Mouse (Mus musculus) embryo, embryonic 10.5 days (tissue): Measurements from ENCODE around the gene Rnf222.

ENCODE experiments used
- DNase-seq: peaks from one replicate; pipeline ENCODE4 v3.0.0-alpha.2; 2015; ENCODE audit warnings: low spot score

Rnf222 gene

DNA sequence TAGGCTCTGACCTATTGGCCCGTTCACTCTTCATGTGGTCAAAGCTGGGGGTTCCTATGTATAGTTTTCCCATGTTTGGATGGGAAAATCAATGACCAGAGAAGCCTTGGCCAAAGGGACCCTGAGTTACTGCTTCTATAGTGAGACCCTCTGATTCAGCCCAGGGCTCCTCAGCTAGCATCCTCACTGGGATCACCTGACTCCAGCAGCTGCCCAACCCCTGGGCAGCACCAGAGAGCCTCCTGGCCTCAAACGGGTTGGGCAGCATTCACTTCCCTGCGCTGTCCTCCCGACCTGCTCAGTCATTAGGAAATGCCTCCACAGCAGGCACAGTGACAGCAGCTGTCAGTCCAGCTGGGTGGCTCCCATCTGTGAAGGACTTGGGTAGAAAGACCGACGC is at the start of gene Rnf222:
TSS of gene Rnf222 (plus strand) at position 301 of the 400 bp plus-strand sequence.
- DNase-seq: no peak

DNA sequence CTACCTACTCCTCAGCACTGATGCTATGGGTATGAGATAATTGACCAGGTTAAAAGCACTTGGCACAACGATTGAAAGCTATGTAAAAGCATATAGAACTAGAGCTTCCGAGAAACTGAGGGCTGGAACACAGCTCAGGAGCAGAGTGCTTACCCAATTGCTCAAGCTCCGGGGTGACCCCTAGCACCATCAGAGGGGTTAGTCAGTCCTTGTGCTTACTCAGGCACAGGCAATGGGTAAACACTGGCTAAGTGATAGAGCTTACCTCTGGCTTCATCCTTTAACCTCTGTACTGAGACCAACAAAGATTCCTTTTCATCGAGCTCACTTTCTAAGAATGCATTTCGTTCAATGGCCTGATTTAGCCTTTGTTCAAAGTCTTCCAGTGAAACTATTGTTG is 48.7 kb upstream of the Rnf222 start:
- DNase-seq: no peak

DNA sequence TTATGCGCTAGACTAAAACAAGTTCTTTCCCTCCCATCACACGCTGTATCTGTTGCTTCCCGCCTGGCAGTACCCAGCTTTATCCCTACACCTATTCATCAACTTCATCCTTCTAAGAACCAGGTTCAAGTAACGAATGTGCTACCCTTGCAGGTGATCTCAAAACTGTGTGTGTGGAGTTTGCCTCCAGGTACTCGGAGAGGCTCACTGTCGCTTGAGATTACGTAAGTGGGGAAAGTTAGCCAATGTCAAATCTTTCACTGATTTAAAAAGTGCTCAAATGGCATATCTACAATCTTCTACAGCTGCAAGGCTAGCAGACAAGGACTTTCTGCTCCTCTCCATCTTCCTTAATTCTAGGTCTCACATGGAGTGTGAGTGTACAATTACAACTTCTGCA is 37.5 kb upstream of the Rnf222 start:
- no peak for DNase-seq

DNA sequence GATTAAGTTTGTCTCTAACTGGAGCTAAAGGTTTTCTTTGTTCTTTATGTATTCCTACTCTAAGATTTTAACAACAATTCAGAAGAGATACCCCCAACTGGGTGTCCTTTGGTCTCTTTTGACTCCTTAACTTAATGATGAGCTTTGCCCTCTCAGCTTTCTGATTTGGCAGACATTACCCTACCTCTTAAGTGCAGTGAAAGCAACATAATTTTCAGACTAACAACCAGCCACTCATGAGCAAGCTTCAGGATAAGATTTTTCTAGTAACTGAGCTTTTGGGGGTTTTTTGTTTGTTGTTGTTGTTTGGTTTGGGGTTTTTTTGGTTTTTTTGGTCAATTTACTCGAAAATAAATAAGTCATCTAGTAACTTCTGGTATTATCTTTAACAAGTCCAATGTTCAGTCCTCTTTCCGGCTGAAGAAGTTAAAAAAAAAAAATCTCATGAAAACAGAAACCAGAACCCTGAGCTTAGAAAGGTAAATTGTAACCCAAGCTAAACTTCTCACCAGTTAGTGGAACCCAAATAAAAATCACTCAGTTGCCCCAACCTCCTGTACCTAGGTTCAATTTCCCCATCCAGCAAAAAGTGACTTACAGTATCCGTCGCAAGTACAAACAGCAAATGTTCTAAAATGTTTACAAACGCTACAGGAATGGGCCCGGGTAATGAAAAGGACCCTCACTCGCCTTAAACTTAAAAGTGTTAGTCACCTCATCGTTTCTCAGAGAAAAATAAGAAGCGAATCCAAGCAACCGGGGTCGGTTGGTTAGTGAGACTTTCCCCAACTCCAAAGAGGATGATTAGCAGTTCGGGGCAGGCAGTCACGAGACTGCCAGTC is 36.5 kb upstream of the Rnf222 start:
- no peak for DNase-seq

DNA sequence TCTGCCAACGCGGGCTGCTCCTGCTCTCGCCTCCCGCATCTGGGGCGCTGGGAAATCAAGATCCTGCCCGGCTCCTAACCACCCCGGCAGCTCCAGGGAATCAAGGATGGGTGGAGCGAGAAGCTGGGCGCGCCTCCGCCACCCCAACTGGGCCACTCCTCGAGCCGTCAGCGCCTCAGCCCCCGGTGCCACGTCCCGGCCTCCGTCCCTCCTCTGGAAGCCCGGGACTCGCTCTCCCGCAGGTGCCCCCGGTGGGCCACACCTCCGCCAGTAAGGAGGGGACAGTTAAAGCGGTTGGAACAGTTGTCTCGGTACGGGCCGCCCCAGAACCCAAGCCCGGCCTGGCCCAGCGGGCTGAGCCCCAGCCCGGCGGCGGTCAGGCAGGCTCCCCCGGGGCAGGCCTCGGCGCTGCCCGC is 35.9 kb upstream of the Rnf222 start:
- DNase-seq: peak; percentile 50

DNA sequence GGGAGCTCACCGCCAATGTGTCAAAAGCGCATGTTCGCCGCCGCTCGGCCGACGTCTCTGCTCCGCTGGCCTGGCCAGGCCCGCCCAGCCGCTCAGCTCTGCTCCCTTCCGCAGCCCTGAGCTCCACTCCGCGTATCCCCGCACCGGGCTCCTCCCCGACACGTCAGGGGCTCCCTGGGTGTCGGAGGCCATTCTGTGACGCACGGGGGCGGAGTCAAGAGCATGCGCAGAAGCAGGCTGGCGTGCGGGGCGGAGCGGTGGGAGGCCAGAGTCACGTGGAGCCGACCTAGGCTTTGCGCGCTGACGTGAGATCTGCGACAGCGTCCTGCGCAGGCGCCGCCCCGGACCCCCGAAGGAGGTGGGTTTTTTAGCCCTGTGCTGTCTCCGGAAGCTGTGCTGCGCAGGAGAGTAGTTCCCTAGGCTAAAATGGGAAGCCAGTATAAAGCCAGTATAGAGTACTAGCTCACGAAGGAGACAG is 35.4 kb upstream of the Rnf222 start:
- peak; percentile 100 for DNase-seq

DNA sequence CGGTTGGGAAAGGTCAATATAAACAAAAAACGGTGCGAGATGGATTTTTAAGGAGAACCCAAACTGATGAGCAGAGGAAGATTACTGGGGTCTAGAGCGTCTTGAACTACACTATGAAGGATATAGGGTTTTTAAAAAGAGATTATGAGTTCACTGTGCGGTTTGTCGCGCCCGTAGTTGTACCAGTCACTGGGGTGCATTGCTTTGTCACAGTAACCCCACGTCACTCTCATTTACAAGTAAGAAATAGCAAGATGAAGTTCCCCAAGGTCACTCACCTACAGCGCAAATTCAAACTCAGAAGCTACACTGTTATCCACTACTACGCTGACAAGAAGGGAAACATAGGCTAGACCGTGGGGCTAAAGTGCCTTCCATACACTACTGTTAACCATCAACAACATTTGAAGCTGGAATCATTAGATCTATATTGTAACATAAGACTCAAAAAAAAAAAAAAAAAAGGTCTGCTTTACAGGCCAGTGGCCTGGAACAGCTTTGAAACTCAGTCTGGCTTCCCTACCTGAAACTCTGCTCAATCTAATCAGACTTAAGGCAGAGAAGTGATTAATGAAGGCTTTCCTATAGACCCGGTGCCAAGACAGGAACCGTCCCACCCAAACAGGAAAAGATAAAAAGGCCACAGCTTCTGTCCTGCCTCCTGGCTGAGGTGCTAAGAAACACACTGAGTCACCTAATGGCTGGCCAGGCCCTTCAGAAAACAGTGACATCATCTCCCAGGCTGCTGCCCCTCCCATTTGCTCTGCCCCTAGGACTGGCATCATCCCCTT is 34.5 kb upstream of the Rnf222 start:
- no peak for DNase-seq

DNA sequence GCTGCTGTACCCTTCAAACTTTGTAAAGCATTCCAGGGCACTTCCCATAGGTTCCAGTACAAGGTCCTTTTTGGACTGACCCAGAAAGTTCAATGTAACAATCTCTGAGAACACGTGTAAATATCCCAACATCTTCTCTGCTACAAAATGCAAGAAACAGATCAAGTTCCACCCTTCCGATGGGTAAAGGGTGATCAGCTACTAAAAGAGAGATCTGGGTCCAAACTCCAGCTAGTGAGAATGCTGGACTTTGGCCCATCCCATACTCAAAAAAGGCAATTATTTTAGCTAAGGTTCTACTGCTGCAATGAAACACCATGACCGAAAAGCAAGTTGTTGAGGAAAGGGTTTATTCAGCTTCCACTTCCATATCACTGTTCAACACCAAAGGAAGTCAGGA is 33.7 kb upstream of the Rnf222 start:
- DNase-seq: no peak

DNA sequence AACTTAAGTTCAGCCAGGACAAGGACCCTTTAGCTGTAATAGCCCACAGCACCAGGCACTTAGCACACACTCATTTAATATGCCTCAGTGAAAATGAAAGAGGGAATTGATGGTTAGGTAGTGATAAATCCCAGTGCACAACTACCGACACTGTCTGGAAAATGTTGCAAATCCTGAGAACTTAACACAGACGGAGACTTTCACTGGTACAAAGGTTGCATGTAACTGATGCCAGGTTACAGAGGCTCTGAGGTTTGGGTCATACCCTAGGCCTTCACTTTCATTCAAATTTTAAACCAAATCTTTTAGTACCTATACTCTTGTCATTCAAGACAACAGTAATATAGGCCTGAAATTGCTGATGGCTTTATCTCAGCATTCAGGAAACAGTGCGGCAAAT is 31.0 kb upstream of the Rnf222 start:
- no peak for DNase-seq

DNA sequence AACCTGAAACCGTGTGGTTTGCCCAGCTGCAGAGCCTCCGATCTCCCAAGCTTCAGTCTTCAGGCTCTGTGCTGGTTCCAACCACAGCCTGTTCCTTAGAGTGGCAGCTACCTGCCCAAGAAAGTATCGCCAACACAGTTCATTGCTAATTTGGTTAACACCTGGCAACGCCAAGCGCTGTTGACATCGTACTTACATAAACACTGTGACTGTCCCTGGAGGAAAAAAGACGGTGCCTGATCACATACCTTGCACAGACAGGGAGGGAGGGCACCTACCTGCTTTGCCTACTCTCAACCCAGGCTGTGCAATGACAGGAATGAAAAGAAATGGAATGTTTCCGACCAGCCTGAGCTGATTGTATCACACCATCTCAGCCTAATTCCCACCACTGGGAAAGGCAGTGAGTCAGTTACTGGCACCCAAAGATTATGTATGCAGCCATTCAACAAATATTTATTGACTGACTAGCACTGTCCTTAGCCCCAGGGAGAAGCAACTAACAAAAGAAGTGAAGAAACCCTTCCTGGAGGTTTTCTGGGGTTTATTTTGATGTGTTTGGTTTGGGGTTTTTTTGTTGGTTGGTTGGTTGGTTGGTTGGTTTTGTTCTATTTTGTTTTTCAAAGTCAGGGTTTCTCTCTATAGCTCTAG is 28.3 kb upstream of the Rnf222 start:
- no peak for DNase-seq

DNA sequence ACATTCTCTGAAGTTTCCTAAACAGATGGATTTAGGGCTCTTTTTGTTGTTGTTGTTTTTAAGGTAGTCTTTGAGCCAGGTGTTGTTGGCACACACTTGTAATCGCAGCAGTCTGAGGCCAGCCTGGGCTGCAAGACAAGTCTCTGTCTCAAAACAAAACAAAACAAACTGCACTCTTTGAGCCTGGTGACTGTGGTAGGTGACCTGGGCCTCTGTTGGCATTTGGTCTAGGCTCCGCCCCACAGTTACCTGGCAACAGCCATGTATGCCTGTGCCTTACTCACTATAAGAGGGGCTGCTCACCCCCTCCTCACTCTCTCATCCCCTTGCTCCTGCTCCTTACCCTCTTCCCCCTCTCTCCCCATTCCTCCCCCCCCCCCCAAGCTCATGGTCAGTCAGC is 26.1 kb upstream of the Rnf222 start:
- DNase-seq: no peak

DNA sequence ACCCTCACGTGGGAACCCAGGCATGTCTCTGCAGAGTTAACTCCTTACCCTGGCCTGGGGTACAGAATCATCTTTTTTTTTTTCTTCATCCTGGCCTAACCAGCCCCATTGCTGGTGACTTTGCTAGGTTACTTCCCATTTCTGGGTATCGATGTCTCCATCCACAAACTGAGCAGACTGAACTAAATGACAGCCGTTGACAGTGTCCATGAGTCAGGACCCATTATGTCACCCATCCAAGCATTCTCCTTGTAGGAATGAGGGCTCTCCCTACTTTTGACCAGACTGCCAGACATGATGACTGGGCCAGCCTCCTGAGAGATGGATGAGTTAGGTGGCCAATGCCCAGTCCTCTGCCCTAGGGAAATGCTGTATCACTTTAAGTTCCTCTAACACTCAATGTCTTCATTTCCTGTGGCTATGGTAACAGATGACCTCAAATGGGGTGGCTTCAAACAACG is 24.7 kb upstream of the Rnf222 start:
- no peak for DNase-seq

DNA sequence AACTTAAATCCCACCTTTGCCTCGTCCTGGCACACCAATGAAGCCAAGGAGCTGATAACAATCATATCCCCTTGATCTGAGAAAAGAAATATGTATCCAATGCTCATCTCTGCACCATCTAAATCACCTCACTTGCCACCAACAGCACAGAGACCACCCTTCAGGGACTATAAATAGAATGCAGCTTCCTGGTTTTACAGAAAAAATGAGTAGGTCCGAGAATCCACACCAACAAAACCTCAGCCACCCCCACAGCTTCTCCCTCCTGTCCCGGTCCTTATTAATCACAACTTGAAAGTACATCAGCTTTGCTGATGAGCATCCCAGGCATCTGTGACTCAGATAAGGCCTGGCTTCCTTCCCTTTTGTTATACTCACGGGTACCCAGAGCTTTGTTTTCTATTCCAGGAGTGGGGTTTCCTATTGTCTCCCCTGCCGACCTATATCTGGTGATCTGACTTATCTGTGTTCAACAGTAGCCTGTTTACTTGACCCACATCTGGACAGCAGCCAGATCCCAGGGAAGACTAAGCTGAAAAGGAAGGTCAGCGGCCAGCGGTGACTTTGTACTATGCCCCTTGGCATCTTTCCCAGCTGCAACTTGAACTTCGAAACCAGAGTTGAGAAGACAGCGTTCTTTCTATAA is 23.7 kb upstream of the Rnf222 start:
- peak; percentile 7 for DNase-seq

DNA sequence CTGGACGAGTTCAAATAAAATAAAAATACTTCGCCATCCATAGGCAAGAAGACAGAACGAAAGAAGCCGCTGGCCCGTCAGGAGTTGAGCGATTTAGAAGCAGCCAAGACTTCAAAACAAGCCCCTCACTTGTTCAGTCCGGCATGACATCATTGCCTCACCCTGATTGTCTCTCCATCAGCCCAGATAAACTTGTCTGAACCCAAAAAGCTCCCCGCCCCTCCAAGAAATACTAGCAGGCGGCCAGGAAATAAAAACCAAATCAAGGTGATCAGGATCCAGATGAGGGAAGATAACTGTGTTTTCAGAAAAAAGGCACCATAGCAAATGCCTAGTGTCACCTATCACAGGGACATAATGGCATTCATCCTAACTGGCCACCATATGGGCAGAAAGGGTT is 17.1 kb upstream of the Rnf222 start:
- DNase-seq: no peak

DNA sequence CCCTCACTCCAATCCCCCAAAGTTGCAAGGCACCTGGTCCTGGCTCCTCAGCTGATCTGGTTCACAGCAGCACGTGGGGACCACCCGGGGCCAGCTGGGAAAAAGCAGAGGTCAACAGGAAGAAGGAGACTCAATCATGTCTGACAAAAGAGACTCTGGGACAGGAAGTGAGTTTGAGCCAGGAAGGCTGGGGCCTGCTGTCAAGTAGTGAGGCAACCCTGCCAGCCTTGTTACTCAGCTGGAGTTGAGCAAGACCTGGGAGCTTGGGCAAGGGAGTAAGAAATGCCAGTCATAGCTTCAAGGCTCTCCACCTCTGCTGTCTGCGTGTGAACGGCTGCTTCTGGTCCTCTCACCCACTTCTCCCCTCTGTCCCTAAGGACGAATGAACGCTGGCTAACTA is 16.6 kb upstream of the Rnf222 start, which contains the start of gene Ndel1:
TSS of gene Ndel1 (minus strand) at position 111 of the 400 bp plus-strand sequence.
- peak; percentile 12 for DNase-seq

DNA sequence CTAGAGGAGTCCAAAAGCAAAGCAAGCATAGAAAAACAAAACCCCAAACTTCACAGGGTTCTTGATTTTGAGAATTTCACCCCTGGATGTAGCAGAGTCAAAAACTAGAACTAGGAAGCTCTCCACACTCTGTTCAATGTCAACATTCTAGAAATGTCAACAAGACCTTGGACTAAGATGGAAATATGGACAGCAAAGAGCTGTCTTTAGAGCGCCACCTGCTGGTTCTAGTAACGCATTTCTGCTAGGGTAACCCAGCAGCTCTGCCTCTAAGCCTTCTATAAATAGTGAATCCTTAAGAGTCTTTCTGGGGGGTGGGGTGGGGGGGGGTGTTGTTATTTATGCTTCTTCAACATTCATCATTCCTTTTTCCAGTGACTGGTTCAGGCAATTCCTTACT is 13.5 kb upstream of the Rnf222 start:
- DNase-seq: peak; percentile 89

DNA sequence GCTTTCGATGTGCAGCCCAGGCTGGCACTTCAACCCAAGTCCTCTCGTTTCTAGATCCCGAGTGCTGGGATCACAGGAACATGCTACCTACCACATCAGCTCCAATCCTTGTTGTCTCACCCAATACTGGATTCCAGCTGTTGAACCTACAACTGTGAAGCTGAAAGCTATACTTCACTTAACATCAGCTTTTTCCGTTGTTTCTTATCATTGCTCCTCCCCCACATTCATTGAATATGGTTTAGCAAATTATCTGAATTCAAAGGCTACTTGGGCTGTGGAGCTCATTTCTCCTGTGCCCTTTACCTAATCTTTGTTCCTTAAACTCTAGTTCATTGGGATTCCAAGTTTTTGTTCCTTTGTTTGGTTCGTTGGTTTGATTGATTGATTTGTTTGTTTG is 9.5 kb upstream of the Rnf222 start:
- no peak for DNase-seq

DNA sequence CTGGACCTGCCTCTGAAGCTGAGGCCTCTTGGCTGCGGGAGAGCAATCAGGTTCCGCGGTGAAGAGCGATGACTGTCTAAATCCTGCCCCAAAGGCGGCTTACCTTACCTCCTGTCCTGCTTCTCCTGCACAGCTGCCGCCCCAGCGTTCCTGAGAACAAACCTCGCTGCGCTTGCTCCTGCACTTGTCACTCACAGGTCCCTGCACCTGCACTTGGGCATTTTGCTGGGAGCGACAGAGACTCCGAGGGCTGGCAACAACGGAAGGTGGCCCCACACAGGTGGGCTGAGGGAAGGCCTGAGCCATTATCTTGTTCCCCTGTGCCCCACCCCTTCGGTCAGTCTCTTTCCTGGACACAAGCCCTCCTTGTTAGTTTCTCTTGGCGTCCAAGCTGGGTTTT is 6.2 kb upstream of the Rnf222 start:
- no peak for DNase-seq

DNA sequence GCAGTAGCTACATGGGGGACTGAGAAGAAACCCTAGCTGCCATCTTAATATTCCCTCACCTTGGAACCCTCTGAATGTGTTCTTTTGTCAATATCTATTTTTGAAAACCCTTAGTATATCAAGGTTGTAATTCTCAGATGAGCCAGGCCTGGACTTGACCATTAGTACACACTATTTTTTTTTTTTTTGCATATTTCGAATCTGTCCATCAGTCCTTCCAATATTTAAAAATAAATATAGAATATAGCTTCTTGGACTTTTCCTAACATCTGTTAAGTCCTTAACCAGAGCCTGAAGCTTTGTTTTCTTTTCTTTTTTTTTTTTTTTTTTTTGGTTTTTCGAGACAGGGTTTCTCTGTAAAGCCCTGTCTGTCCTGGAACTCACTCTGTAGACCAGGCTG is 4.5 kb upstream of the Rnf222 start:
- no peak for DNase-seq

DNA sequence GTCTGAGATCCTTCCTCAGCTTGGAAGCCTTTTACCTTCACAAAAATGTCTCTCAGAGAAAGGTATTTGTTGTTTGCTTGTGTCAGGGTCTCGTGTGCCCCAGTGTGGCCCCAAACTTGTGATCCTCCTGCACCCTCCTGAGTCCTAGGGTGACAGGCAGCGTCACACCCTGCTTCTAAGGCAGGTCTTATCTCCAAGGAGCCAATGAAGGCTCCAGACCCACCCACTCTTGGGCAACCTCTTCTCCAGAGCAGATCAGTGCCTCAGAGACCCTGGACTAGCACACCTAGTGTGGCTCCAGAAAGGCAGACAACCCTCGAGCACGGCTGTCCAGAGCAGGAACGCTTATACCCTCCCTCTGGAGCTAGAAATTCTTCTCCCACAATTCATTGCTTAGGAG is 4.0 kb upstream of the Rnf222 start:
- DNase-seq: no peak

DNA sequence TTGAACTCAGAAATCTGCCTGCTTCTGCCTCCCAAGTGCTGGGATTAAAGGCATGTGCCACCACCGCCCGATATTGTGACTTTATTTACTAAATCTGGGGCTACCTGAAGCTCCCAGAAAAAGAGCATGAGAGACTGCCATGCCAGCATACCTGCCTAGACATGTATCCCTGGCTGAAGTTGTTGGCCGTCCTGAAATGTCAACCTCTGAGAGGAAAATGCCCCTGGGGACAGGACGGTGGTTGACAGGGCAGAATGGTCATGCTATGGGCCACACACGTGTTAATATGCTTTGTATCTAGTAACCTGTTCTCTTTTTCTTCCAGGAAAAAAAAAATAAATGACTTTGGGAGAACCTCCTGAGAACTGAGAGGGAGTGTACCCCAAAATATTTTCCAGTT is 2.3 kb upstream of the Rnf222 start:
- DNase-seq: no peak

DNA sequence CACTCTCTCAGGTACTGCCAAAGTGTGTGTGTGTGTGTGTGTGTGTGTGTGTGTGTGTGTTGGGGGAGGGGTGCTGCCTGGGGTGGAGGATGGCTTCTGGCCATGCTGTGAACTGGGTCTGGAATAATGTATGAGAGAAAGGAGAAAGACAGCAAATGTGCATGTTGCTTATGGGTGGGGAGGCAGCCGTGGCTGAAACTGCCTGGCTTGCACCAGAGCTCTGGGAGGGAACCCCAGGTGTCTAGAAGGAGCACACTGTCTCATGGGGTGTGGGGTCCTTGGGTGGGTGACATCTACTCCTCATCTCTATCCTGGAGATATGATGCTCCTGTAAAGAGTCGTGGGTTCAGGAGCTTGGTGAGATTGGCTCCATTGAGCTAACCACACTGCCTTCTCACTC is 300 bp downstream of the Rnf222 start:
- no peak for DNase-seq
